Mouse (Mus musculus) brain, embryonic 14.5 days (tissue): Measurements from ENCODE around the gene Wsb1.

Source experiments
- CTCF ChIP-seq: fragments of 200-500 bp; IDR thresholded peaks from 2 replicates; pipeline ENCODE4 v1.5.1; 2012; ENCODE audit warnings: inconsistent platforms, mild to moderate bottlenecking, moderate library complexity, borderline replicate concordance; ENCODE audit not compliant: insufficient read depth, insufficient read length; ENCODE audit errors: extremely low read depth
- POLR2A ChIP-seq: fragments of 200-500 bp; IDR thresholded peaks from 2 replicates; pipeline ENCODE4 v1.6.1; 2012; ENCODE audit warnings: mild to moderate bottlenecking, inconsistent platforms, borderline replicate concordance; ENCODE audit not compliant: poor library complexity, insufficient read depth, insufficient read length, severe bottlenecking; ENCODE audit errors: extremely low read depth

- no peak for TF ChIP-seq POLR2A
- TF ChIP-seq CTCF: no peak
Observed at GRCm38 (mm10) chr11:79221641-79222040, 32.8 kb downstream of the Wsb1 start.
